Mouse (Mus musculus) lung, embryonic 16.5 days (tissue): ENCODE data around the gene Wdr34. TPM values are rescaled to one million over a fixed set of nuclear protein-coding genes. Genes with fewer than 3 reads are reported as not detected.
A peak's percentile ranks its signal among the peaks of the same experiment; 100 is the strongest.

Experiments
- ATAC-seq: fragments of 200-750 bp; cut with Nextera tagmentation; 2 replicates; pipeline ENCODE4 v1.8.0; 2017; ENCODE audit warnings: low read depth, mild to moderate bottlenecking, moderate library complexity
- H3K27ac ChIP-seq: fragments of 300-500 bp; sonication (generic); 2 replicates; pipeline ENCODE4 v1.5.1; 2014; ENCODE audit warnings: mild to moderate bottlenecking, control low read depth, low read length
- H3K27me3 ChIP-seq: fragments of 300-500 bp; sonication (generic); 2 replicates; pipeline ENCODE4 v1.6.1; 2014; ENCODE audit warnings: low read depth, low read length, mixed read lengths; ENCODE audit not compliant: control insufficient read depth, insufficient read depth
- H3K36me3 ChIP-seq: fragments of 300-500 bp; sonication (generic); 2 replicates; pipeline ENCODE4 v1.6.1; 2014; ENCODE audit warnings: low read length; ENCODE audit not compliant: control insufficient read depth, insufficient read depth
- H3K4me1 ChIP-seq: fragments of 300-500 bp; sonication (generic); replicated peaks from 2 replicates; pipeline ENCODE4 v1.6.1; 2014; ENCODE audit warnings: low read length, mixed read lengths; ENCODE audit not compliant: control insufficient read depth, insufficient read depth
- H3K4me2 ChIP-seq: fragments of 300-500 bp; sonication (generic); 2 replicates; pipeline ENCODE4 v1.6.1; 2014; ENCODE audit warnings: low read depth, low read length, control low read depth
- H3K4me3 ChIP-seq: fragments of 300-500 bp; sonication (generic); 2 replicates; pipeline ENCODE4 v1.5.1; 2014; ENCODE audit warnings: mild to moderate bottlenecking, low read length, control low read depth
- H3K9ac ChIP-seq: fragments of 300-500 bp; sonication (generic); 2 replicates; pipeline ENCODE4 v1.6.1; 2014; ENCODE audit warnings: low read length, control low read depth
- H3K9me3 ChIP-seq: fragments of 300-500 bp; sonication (generic); 2 replicates; pipeline ENCODE4 v1.6.1; 2016; ENCODE audit warnings: low read length; ENCODE audit not compliant: control insufficient read depth
- WGBS: fragments of 180-500 bp; shearing (Covaris S2); extraction: QIAGEN DNeasy Blood & Tissue Kit; methylation state at CpG from one replicate; pipeline ENCODE4 v1.1.7; 2014; 5-methylcytosine and 5-hydroxymethylcytosine counted together
- polyA plus RNA-seq: library from polyadenylated mRNA; unstranded; fragments of >200 nt; fragmentation: Nextera tagmentation; extraction: Ambion mirVana; gene quantifications from 2 replicates; pipeline ENCODE4 v1.2.1, GENCODE M21; 2015

Gene Wdr34
- 29.4 and 32.9 TPM in 2 replicates for polyA plus RNA-seq

- no peaks in the 10 kb centered on the region; the same call in 1 of the 2 replicates for H3K36me3 ChIP-seq
- peak within 1 kb of the TSS; percentile 71 for H3K4me2 ChIP-seq
- no peaks in the 10 kb centered on the region for H3K9me3 ChIP-seq
- peak within 1 kb of the TSS; percentile 82 for H3K9ac ChIP-seq
- H3K27ac ChIP-seq = peak within 1 kb of the TSS; percentile 77
- 1% methylated on average over 53 of the region's 54 CpGs for WGBS
- ATAC-seq = peak; percentile 98
- peak within 1 kb of the TSS; percentile 75 for H3K4me3 ChIP-seq
- H3K27me3 ChIP-seq = no peaks in the 10 kb centered on the region; the same call in 1 of the 2 replicates
- peaks cover 4% of the 10 kb centered on the region; the same call in 1 of the 2 replicates for H3K4me1 ChIP-seq
Measured at GRCm38 (mm10) chr2:30048699-30049388, at the start of gene Wdr34. Gene Wdr34, minus strand, starts transcription at chr2:30048881.

- H3K9ac ChIP-seq = no peak overlapping the region
- H3K4me3 ChIP-seq = no peak overlapping the region
- no peaks in the 10 kb centered on the region; the same call in 1 of the 2 replicates for H3K36me3 ChIP-seq
- H3K27me3 ChIP-seq = no peaks in the 10 kb centered on the region
- 77% methylated on average over 2 of the region's 2 CpGs for WGBS
- no peak for ATAC-seq
- no peak overlapping the region for H3K4me2 ChIP-seq
- H3K27ac ChIP-seq = no peak overlapping the region
- peaks cover 9% of the 10 kb centered on the region; the same call in 1 of the 2 replicates for H3K4me1 ChIP-seq
- no peaks in the 10 kb centered on the region for H3K9me3 ChIP-seq
Measured at GRCm38 (mm10) chr2:30095882-30096527, 47.3 kb upstream of the Wdr34 start.

- peak overlapping the region; percentile 74 for H3K9ac ChIP-seq
- no peaks in the 10 kb centered on the region for H3K36me3 ChIP-seq
- peak overlapping the region; percentile 78 for H3K4me3 ChIP-seq
- WGBS = under 1% methylated on average over 13 of the region's 13 CpGs
- H3K27ac ChIP-seq = peak overlapping the region; percentile 67
- peak overlapping the region; percentile 81 for H3K4me2 ChIP-seq
- H3K4me1 ChIP-seq = peaks cover 9% of the 10 kb centered on the region; the same call in 1 of the 2 replicates
- H3K27me3 ChIP-seq = no peaks in the 10 kb centered on the region
- ATAC-seq = 0 out of 2 replicates have a peak, but pooled peaks have one; percentile 0
- H3K9me3 ChIP-seq = no peaks in the 10 kb centered on the region
Measured at GRCm38 (mm10) chr2:30094208-30094588, 45.5 kb upstream of the Wdr34 start.

GRCm38 (mm10) chr2:30093471-30094207 lies 45.0 kb upstream of the Wdr34 start, which contains the start of gene Zdhhc12:
Gene Zdhhc12, minus strand, starts transcription at chr2:30093648.
- peak within 1 kb of the TSS; percentile 81 for H3K4me2 ChIP-seq
- WGBS = under 1% methylated on average over 49 of the region's 51 CpGs
- peaks cover 9% of the 10 kb centered on the region; the same call in 1 of the 2 replicates for H3K4me1 ChIP-seq
- no peaks in the 10 kb centered on the region for H3K36me3 ChIP-seq
- no peaks in the 10 kb centered on the region for H3K27me3 ChIP-seq
- peak; percentile 99 for ATAC-seq
- H3K9ac ChIP-seq = peak within 1 kb of the TSS; percentile 81
- H3K9me3 ChIP-seq = no peaks in the 10 kb centered on the region
- peak within 1 kb of the TSS; percentile 67 for H3K27ac ChIP-seq
- H3K4me3 ChIP-seq = peak within 1 kb of the TSS; percentile 78

- WGBS = 40% methylated on average over 6 of the region's 6 CpGs
- Histone ChIP-seq H3K4me3 (peak overlapping the region; percentile 78), H3K27ac (no peak overlapping the region; the same call in 1 of the 2 replicates), H3K9me3 (no peaks in the 10 kb centered on the region), H3K9ac (peak overlapping the region; percentile 81), H3K27me3 (no peaks in the 10 kb centered on the region), H3K4me2 (peak overlapping the region; percentile 81), H3K4me1 (peaks cover 9% of the 10 kb centered on the region; the same call in 1 of the 2 replicates), H3K36me3 (no peaks in the 10 kb centered on the region; the same call in 1 of the 2 replicates)
- no peak for ATAC-seq
Measured at GRCm38 (mm10) chr2:30092280-30092918, 43.7 kb upstream of the Wdr34 start.

GRCm38 (mm10) chr2:30091521-30091920 lies 42.8 kb upstream of the Wdr34 start:
- Histone ChIP-seq H3K4me3 (no peak overlapping the region), H3K27me3 (no peaks in the 10 kb centered on the region), H3K9me3 (no peaks in the 10 kb centered on the region), H3K27ac (no peak overlapping the region), H3K9ac (no peak overlapping the region), H3K36me3 (no peaks in the 10 kb centered on the region; the same call in 1 of the 2 replicates), H3K4me1 (peaks cover 9% of the 10 kb centered on the region; the same call in 1 of the 2 replicates), H3K4me2 (no peak overlapping the region)
- 95% methylated on average over 12 of the region's 12 CpGs for WGBS
- no peak for ATAC-seq

GRCm38 (mm10) chr2:30087310-30087709 lies 38.6 kb upstream of the Wdr34 start:
- Histone ChIP-seq H3K36me3 (no peaks in the 10 kb centered on the region; the same call in 1 of the 2 replicates), H3K4me3 (no peak overlapping the region), H3K27me3 (no peaks in the 10 kb centered on the region), H3K4me2 (no peak overlapping the region), H3K4me1 (no peaks in the 10 kb centered on the region), H3K9me3 (no peaks in the 10 kb centered on the region), H3K9ac (no peak overlapping the region), H3K27ac (no peak overlapping the region)
- WGBS = 85% methylated on average over 4 of the region's 4 CpGs
- no peak for ATAC-seq

GRCm38 (mm10) chr2:30084632-30085031 lies 36.0 kb upstream of the Wdr34 start:
- H3K27me3 ChIP-seq = no peaks in the 10 kb centered on the region
- H3K4me2 ChIP-seq = peak overlapping the region; percentile 46
- 24% methylated on average over 12 of the region's 12 CpGs for WGBS
- peak; percentile 67 for ATAC-seq
- peak overlapping the region; percentile 21 for H3K4me3 ChIP-seq
- H3K9me3 ChIP-seq = no peaks in the 10 kb centered on the region
- no peak overlapping the region; the same call in 1 of the 2 replicates for H3K9ac ChIP-seq
- H3K36me3 ChIP-seq = no peaks in the 10 kb centered on the region; the same call in 1 of the 2 replicates
- no peaks in the 10 kb centered on the region for H3K4me1 ChIP-seq
- H3K27ac ChIP-seq = no peak overlapping the region
